Mouse (Mus musculus): Measurements from ENCODE around the gene Zmynd8.

- no peak for TF ChIP-seq CTCF (conservative IDR thresholded peaks at IDR 0.05; ENCODE audit: insufficient read depth, insufficient read length, low read depth, low read length)
- no peak for TF ChIP-seq POLR2A (IDR thresholded peaks at IDR 0.05; ENCODE audit: low read depth, low read length)
Measured at GRCm38 (mm10) chr2:165846787-165847186, 52.0 kb downstream of the Zmynd8 start.
